Mouse (Mus musculus): ENCODE results near the gene Tmem29.

DNA sequence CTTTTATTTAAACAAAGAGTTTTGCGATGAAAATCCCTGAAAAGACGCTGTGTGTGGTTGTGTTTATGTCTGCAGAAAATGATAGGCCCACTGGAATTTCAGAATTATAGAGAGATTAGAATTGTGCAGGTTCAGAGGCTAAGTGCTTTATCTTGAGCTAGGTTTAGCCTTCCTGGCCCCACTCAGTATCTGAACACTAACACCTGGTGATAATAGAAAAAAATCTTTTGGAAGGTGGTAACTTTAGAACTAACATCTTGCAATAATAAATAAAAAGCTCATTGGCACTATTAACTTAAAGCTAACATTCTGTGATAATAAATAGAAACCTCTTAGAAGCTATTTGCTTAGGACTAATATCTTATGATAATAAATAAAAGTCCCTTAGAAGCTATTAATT is 1.2 kb upstream of the Tmem29 start:
- TF ChIP-seq EP300 (IDR thresholded peaks at IDR 0.05) (no peak), CTCF (IDR thresholded peaks at IDR 0.05) (no peak)
